Mouse (Mus musculus): ENCODE results near the gene Defb10. TPM values are rescaled to one million over a fixed set of nuclear protein-coding genes. Genes with fewer than 3 reads are reported as not detected.
"Not testable (repeated sequence)": the region's sequence is repeated elsewhere in the genome, so short reads cannot be mapped to it uniquely, and the experiment has no call there.

Gene Defb10
- not detected for polyA plus RNA-seq (2017; shearing (Covaris generic))

GRCm38 (mm10) chr8:21858586-21858985 lies at the start of gene Defb10:
Gene Defb10 (plus strand): TSS chr8:21858901.
- not testable (repeated sequence) for ATAC-seq

GRCm38 (mm10) chr8:21885321-21885720 lies 26.6 kb downstream of the Defb10 start, which contains the start of gene Defb9:
Gene Defb9 (minus strand): TSS chr8:21885421.
- ATAC-seq = not testable (repeated sequence)

DNA sequence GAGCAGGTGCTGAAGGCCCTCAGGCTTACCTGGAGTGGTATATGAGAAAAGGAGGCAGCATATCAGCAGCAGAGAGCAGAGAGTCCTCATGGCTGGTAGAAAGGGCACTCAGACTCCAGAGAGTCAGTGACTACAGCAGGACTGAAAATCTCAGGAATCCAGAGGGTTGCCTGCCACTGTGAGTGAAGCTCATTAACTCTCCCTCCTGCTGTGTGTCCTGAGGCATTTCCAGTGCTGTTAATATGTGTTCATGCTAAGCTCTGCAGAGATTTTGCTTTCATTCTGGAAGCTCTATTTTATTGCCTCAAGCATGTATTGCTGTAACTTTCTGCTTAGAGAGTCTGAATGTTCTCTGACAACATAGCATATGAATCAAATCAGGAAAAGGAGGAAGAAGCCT lies 47.6 kb downstream of the Defb10 start, which contains the start of gene Defb11:
Gene Defb11, minus strand, starts transcription at position 123 of the 400 bp plus-strand sequence.
- ATAC-seq = not testable (repeated sequence)

Other genes starting within 250 kb of the Defb10 start
- gene Defa26, start 240.7 kb upstream of the Defb10 start, polyA plus RNA-seq (2017; shearing (Covaris generic)) = not detected
- not detected for gene Defa17, start 203.1 kb upstream of the Defb10 start, polyA plus RNA-seq (2017; shearing (Covaris generic))
- gene Defa34, start 193.1 kb upstream of the Defb10 start, polyA plus RNA-seq (2017; shearing (Covaris generic)) = not detected
- not detected for gene AY761184, start 155.3 kb upstream of the Defb10 start, polyA plus RNA-seq (2017; shearing (Covaris generic))
- gene Defa24, start 124.4 kb upstream of the Defb10 start, polyA plus RNA-seq (2017; shearing (Covaris generic)) = not detected
- gene Defb50, start 35.4 kb upstream of the Defb10 start, polyA plus RNA-seq (2017; shearing (Covaris generic)) = not detected
- gene Defb2, start 19.0 kb upstream of the Defb10 start, polyA plus RNA-seq (2017; shearing (Covaris generic)) = not detected
- not detected for gene Defb9, start 26.5 kb downstream of the Defb10 start, polyA plus RNA-seq (2017; shearing (Covaris generic))
- gene Defb11, start 47.5 kb downstream of the Defb10 start, polyA plus RNA-seq (2017; shearing (Covaris generic)) = not detected
- not detected for gene Defb15, start 73.8 kb downstream of the Defb10 start, polyA plus RNA-seq (2017; shearing (Covaris generic))
- not detected for gene Defb35, start 79.5 kb downstream of the Defb10 start, polyA plus RNA-seq (2017; shearing (Covaris generic))
- gene Defb13, start 87.9 kb downstream of the Defb10 start, polyA plus RNA-seq (2017; shearing (Covaris generic)) = not detected
- not detected for gene Fam90a1a, start 99.8 kb downstream of the Defb10 start, polyA plus RNA-seq (2017; shearing (Covaris generic))
- not detected for gene Ccdc70, start 110.9 kb downstream of the Defb10 start, polyA plus RNA-seq (2017; shearing (Covaris generic))
- not detected for gene Atp7b, start 201.4 kb downstream of the Defb10 start, polyA plus RNA-seq (2017; shearing (Covaris generic))
- gene Alg11, start 201.8 kb downstream of the Defb10 start, polyA plus RNA-seq (2017; shearing (Covaris generic)) = 10 to 100 TPM; 19.7 to 20.2 TPM